Mouse (Mus musculus): Measurements from ENCODE around the gene Tmem8b. TPM values are rescaled to one million over a fixed set of nuclear protein-coding genes. Genes with fewer than 3 reads are reported as not detected.

Tmem8b gene
- total RNA-seq, 1 experiment = 1.4 TPM

DNA sequence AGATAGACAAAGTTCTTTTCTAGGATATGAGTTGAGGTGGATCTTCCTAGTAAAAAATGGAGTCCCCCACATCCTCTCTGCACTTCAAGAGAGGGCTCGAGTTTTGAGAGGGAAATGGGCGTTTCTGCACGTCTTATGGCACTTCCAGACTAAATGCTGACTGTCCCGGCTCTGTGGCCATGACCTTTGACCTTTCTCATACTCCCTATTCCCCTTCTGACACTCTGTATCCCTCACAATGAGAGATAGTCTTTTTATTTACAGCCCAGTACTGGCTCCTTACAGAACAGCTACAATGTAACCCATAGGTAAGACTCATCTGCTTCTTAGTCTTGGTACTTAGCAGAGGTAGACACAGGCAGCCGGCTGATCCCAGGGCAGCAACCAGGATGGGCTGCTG is 72.8 kb downstream of the Tmem8b start:
- Histone ChIP-seq H3K27ac (ENCODE audit: insufficient read depth, low read depth, low read length, poor library complexity, severe bottlenecking) (no peak overlapping the region; the same call in 1 of the 2 replicates), H3K9me3 (ENCODE audit: control insufficient read depth, insufficient read depth, low read depth, low read length) (no peaks in the 10 kb centered on the region), H3K9ac (ENCODE audit: insufficient read depth, low read depth, low read length, poor library complexity, severe bottlenecking) (no peak overlapping the region), H3K4me3 (ENCODE audit: insufficient read depth in 1 of 2, low read depth in 1 of 2, low read length in 2 of 2, poor library complexity in 1 of 2, severe bottlenecking in 1 of 2) (no peak overlapping the region), H3K36me3 (ENCODE audit: control insufficient read depth, insufficient read depth, low read length, poor library complexity, severe bottlenecking) (no peaks in the 10 kb centered on the region), H3K4me1 (ENCODE audit: control insufficient read depth in 2 of 2, insufficient read depth in 2 of 2, low read length in 2 of 2, poor library complexity in 1 of 2) (peaks cover 8 to 13% of the 10 kb centered on the region in 2 experiments)
- DNase-seq (ENCODE audit: low read depth, low spot score) = no peak
- TF ChIP-seq ZNF384 (IDR thresholded peaks at IDR 0.05; ENCODE audit: low read depth, low read length) (no peak), HCFC1 (IDR thresholded peaks at IDR 0.05; ENCODE audit: borderline replicate concordance, insufficient read depth, low read length) (no peak), ZC3H11A (IDR thresholded peaks at IDR 0.05; ENCODE audit: borderline replicate concordance, low read depth, low read length) (no peak), MAFK (IDR thresholded peaks at IDR 0.05; ENCODE audit: insufficient read depth, low read depth, low read length) (no peak), CHD2 (IDR thresholded peaks at IDR 0.05; ENCODE audit: low read depth, low read length) (no peak)
- in situ Hi-C loops (cut with MboI; ENCODE audit: low sequenced_read_pairs in 2 of 2, unreplicated experiment in 2 of 2) = loop anchor here (25.0 kb wide), 1 partner anchor 121 kb away; the partner anchor contains the start of gene Olfr155 (in 2 of the 2)

Other genes with a start within 250 kb of the Tmem8b start
- 0.27 and 0.37 TPM in 2 replicates for gene Fam166b, start 239.8 kb upstream of the Tmem8b start, total RNA-seq (2012; rRNA removed)
- 11.0 and 12.4 TPM in 2 replicates for gene Tesk1, start 227.0 kb upstream of the Tmem8b start, total RNA-seq (2012; rRNA removed)
- 0.40 and 0.58 TPM in 2 replicates for gene Cd72, start 214.3 kb upstream of the Tmem8b start, total RNA-seq (2012; rRNA removed)
- gene Sit1, start 185.2 kb upstream of the Tmem8b start, total RNA-seq (2012; rRNA removed) = 0.31 TPM in 1 of 2 replicates, not detected in the other
- 59.1 and 84.9 TPM in 2 replicates for gene Ccdc107, start 176.1 kb upstream of the Tmem8b start, total RNA-seq (2012; rRNA removed)
- gene Arhgef39, start 169.3 kb upstream of the Tmem8b start, total RNA-seq (2012; rRNA removed) = 32.1 and 44.0 TPM in 2 replicates
- 0.21 and 0.71 TPM in 2 replicates for gene Car9, start 162.0 kb upstream of the Tmem8b start, total RNA-seq (2012; rRNA removed)
- 76.7 and 143 TPM in 2 replicates for gene Tpm2, start 145.2 kb upstream of the Tmem8b start, total RNA-seq (2012; rRNA removed)
- 51.0 and 55.2 TPM in 2 replicates for gene Creb3, start 106.6 kb upstream of the Tmem8b start, total RNA-seq (2012; rRNA removed)
- gene Tln1, start 106.3 kb upstream of the Tmem8b start, total RNA-seq (2012; rRNA removed) = 78.1 and 105 TPM in 2 replicates
- gene Rgp1, start 90.3 kb upstream of the Tmem8b start, total RNA-seq (2012; rRNA removed) = 27.1 and 37.6 TPM in 2 replicates
- 8.9 and 10.8 TPM in 2 replicates for gene Gba2, start 90.1 kb upstream of the Tmem8b start, total RNA-seq (2012; rRNA removed)
- gene Msmp, start 84.5 kb upstream of the Tmem8b start, total RNA-seq (2012; rRNA removed) = 0.48 and 0.49 TPM in 2 replicates
- 2.4 and 7.1 TPM in 2 replicates for gene Npr2, start 37.0 kb upstream of the Tmem8b start, total RNA-seq (2012; rRNA removed)
- 0.27 and 0.58 TPM in 2 replicates for gene Spag8, start 15.4 kb upstream of the Tmem8b start, total RNA-seq (2012; rRNA removed)
- gene Hint2, start 12.5 kb upstream of the Tmem8b start, total RNA-seq (2012; rRNA removed) = 46.0 and 72.9 TPM in 2 replicates
- gene Fam221b, start 174 bp downstream of the Tmem8b start, total RNA-seq (2012; rRNA removed) = 9.3 and 13.3 TPM in 2 replicates
- not detected in 2 replicates for gene Olfr70, start 31.8 kb downstream of the Tmem8b start, total RNA-seq (2012; rRNA removed)
- not detected in 2 replicates for gene Olfr71, start 41.3 kb downstream of the Tmem8b start, total RNA-seq (2012; rRNA removed)
- 0.26 and 0.36 TPM in 2 replicates for gene Hrct1, start 58.2 kb downstream of the Tmem8b start, total RNA-seq (2012; rRNA removed)
- gene Spaar, start 61.1 kb downstream of the Tmem8b start, total RNA-seq (2012; rRNA removed) = 0.62 and 3.2 TPM in 2 replicates
- gene Olfr159, start 102.0 kb downstream of the Tmem8b start, total RNA-seq (2012; rRNA removed) = not detected in 2 replicates
- gene Olfr156, start 154.9 kb downstream of the Tmem8b start, total RNA-seq (2012; rRNA removed) = not detected in 2 replicates
- 0.09 TPM in 1 of 2 replicates, not detected in the other for gene Olfr157, start 171.2 kb downstream of the Tmem8b start, total RNA-seq (2012; rRNA removed)
- not detected in 2 replicates for gene Olfr155, start 182.6 kb downstream of the Tmem8b start, total RNA-seq (2012; rRNA removed)
- gene Reck, start 206.6 kb downstream of the Tmem8b start, total RNA-seq (2012; rRNA removed) = 4.0 and 6.3 TPM in 2 replicates

Data from ES-E14 (cell line).